Mouse (Mus musculus) testis, adult 2 months (tissue): Measurements from ENCODE around the gene Cfap65.

Experiments
- CTCF ChIP-seq: fragments of 200-500 bp; IDR thresholded peaks from 2 replicates; pipeline ENCODE4 v1.5.1; 2012; ENCODE audit warnings: low read depth, mild to moderate bottlenecking, inconsistent platforms, low read length, moderate library complexity; ENCODE audit not compliant: control insufficient read depth, insufficient read depth, insufficient replicate concordance
- POLR2A ChIP-seq: fragments of 200-500 bp; IDR thresholded peaks from 2 replicates; pipeline ENCODE4 v1.6.1; 2012; ENCODE audit warnings: low read depth, mild to moderate bottlenecking, inconsistent platforms, low read length, moderate library complexity; ENCODE audit not compliant: control insufficient read depth

DNA sequence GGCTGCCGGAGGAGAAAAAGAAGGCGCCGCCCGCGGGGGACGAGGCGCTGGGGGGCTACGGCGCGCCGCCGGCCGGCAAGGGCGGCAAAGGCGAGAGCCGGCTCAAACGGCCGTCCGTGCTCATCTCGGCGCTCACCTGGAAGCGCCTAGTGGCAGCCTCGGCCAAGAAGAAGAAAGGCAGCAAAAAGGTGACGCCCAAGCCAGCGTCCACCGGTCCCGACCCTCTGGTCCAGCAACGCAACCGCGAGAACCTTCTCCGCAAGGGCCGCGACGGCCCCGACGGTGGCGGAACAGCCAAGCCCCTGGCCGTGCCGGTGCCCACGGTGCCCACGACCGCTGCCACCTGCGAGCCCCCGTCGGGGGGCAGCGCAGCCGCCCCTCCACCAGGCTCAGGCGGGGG, 80.2 kb downstream of the Cfap65 start:
- TF ChIP-seq CTCF (no peak), POLR2A (no peak)
